Mouse (Mus musculus) megakaryocyte, embryonic 14.5 days (primary cell): ENCODE measurements around the gene Mmab.

ENCODE experiments used
- FLI1 ChIP-seq: IDR thresholded peaks from 2 replicates; pipeline ENCODE4 v1.6.1; 2012; ENCODE audit warnings: low read length, inconsistent platforms, mixed read lengths
- GATA1 ChIP-seq: IDR thresholded peaks from 3 replicates; pipeline ENCODE4 v1.6.1; 2012; ENCODE audit warnings: mixed read lengths, low read length, inconsistent platforms, borderline replicate concordance

GRCm38 (mm10) chr5:114415606-114416005 lies 28.3 kb downstream of the Mmab start:
- TF ChIP-seq GATA1 (no peak), FLI1 (no peak)
